Comparison of ENCODE assay signal across 1 mouse cellular context in the genomic region with DNA sequence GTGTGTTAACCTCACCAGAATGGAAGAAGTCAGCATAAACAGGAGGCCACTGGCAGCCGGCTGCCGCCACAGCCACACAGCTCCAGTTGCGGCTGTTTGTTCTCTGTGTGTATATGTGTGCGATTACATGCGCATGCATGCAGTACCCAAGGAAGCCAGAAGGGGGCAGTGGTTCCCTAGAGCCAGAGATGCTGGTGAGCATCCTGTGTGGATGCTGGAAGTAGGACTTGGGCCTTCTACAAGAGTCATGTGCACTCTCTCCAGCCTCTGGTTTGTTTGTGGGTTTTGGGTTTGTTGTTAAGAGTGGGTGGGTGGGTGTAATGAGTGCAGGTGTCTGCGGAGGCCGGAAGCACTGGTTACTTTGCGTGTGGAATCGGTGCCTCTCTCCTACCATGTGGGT.
TF ChIP-seq lines count a peak whose summit lies in the region.

No protein-coding gene starts in this region.

TF ChIP-seq in MEL, 35 proteins besides CTCF, POLR2A, EP300 and RAD21:
- no peak for TF ChIP-seq MYB (IDR thresholded peaks at IDR 0.05; ENCODE audit: low read depth, low read length)
- TF ChIP-seq SMC3 (IDR thresholded peaks at IDR 0.05; ENCODE audit: low read depth, low read length), result peak; percentile 28; the same call in 1 of the 2 replicates
- no peak for TF ChIP-seq MEF2A (IDR thresholded peaks at IDR 0.05; ENCODE audit: extremely low read depth, insufficient replicate concordance, low read depth, low read length, poor library complexity, severe bottlenecking)
